Mouse (Mus musculus): ENCODE data around the gene Zan.

DNA sequence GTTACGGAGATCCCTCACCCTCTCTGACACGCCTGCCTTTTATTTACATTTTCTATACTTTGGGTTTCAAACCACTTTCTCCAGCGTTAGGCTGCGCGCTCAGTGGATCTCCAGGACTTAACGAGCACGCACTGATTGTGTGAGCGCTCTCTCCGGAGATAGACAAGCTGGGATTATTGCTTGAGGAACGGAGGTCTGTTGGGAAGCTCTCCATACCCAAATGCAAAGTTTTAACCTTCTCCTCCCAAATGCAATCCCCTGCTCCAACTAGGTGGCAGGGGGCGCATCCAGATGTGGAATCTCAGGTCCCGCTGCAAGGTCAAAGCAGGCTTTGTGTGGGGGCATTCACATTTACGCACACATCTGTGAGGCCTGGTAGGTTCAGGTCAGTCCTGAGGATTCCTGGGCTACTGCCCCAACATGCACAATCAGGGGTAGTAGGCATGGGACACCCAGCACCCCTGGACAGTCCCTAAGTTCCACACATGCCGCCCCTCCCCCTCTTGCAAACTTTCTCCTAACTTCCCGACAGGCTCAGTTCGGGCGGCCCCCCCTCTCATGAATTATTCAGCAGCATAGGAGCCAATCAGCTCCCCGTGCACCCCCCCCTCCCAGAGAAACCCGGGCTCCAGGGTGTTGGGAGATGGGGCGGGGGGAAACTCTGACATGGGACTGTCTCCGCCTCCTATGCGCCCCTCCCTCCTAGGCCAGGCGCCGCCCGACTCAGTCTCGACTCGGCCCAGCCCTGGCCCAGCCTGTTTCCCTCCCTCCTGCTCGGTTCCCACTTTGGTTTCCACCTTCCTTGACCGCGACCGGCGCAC is 127.3 kb downstream of the Zan start, which contains the start of gene Ephb4:
- TF ChIP-seq CTCF (IDR thresholded peaks at IDR 0.05; ENCODE audit: control insufficient read depth, insufficient read depth, low read length) (no peak), POLR2A (IDR thresholded peaks at IDR 0.05; ENCODE audit: borderline replicate concordance, control insufficient read depth, low read depth, low read length) (no peak)
